Mouse (Mus musculus) liver, embryonic 14.5 days (tissue): ENCODE data around the gene Brinp2.

Experiments
- CTCF ChIP-seq: IDR thresholded peaks from 2 replicates; pipeline ENCODE4 v1.5.1; 2016; ENCODE audit warnings: antibody characterized with exemption, low read depth, control low read depth
- EP300 ChIP-seq: IDR thresholded peaks from 2 replicates; pipeline ENCODE4 v1.6.1; 2016; ENCODE audit warnings: antibody characterized with exemption, low read depth

DNA sequence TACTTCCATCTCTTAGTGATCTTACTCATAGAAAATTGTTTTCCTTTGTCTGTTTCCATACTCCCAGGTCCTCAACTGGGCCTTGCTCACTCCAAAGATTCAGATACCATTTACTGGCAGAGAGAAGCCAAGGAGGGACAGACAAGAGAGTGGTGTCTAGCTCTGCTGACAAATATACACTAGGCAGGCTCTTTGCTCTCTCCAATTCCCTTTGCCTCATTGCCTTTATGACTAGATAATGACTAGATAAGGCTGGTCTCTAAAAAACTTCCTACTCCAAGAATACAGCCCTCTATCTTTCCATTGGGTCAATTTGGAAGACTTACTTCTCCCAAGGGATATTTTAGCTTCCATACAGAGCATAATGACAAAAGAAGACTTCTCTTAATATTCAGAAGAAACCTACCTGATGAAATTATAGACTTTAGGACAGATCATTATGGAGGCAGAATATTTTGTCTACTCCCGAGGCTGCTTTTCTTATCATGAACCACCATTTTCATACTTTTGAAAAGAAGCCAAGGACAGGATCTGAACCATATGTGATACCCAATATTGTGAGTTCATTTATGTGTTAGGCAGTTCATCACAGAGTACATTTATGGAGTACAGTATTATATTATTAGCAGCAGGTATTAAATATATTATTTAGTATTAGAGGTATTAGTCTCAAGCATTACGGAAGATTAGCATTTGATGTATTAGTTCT, 114.1 kb downstream of the Brinp2 start:
- TF ChIP-seq CTCF: no peak
- TF ChIP-seq EP300: no peak
